Mouse (Mus musculus) embryonic facial prominence, embryonic 13.5 days (tissue): ENCODE data around the gene Ubash3b. TPM values are rescaled to one million over a fixed set of nuclear protein-coding genes. Genes with fewer than 3 reads are reported as not detected.

ENCODE experiments used
- ATAC-seq: fragments of 200-750 bp; cut with Nextera tagmentation; 2 replicates; pipeline ENCODE4 v1.8.0; 2017; ENCODE audit warnings: low read depth; ENCODE audit not compliant: insufficient number of reproducible peaks, insufficient read depth, low FRiP score, low TSS enrichment
- H3K27ac ChIP-seq: fragments of 300-500 bp; sonication (generic); 2 replicates; pipeline ENCODE4 v1.5.1; 2015; ENCODE audit warnings: moderate library complexity, mild to moderate bottlenecking, inconsistent platforms
- H3K27me3 ChIP-seq: fragments of 300-500 bp; sonication (generic); 2 replicates; pipeline ENCODE4 v1.6.1; 2015; ENCODE audit warnings: mild to moderate bottlenecking, inconsistent platforms
- H3K36me3 ChIP-seq: fragments of 300-500 bp; sonication (generic); 2 replicates; pipeline ENCODE4 v1.6.1; 2015; ENCODE audit warnings: mild to moderate bottlenecking, inconsistent platforms
- H3K4me1 ChIP-seq: fragments of 300-500 bp; sonication (generic); 2 replicates; pipeline ENCODE4 v1.6.1; 2015; ENCODE audit warnings: inconsistent platforms
- H3K4me2 ChIP-seq: fragments of 300-500 bp; sonication (generic); 2 replicates; pipeline ENCODE4 v1.6.1; 2015; ENCODE audit warnings: moderate library complexity, mild to moderate bottlenecking, inconsistent platforms
- H3K4me3 ChIP-seq: fragments of 300-500 bp; sonication (generic); 2 replicates; pipeline ENCODE4 v1.5.1; 2015; ENCODE audit warnings: mild to moderate bottlenecking, inconsistent platforms
- H3K9ac ChIP-seq: fragments of 300-500 bp; sonication (generic); 2 replicates; pipeline ENCODE4 v1.6.1; 2015; ENCODE audit warnings: mild to moderate bottlenecking, inconsistent platforms
- H3K9me3 ChIP-seq: fragments of 300-500 bp; sonication (generic); 2 replicates; pipeline ENCODE4 v1.6.1; 2016; ENCODE audit warnings: inconsistent platforms
- WGBS: fragments of 180-500 bp; shearing (Covaris S2); methylation state at CpG from one replicate; pipeline ENCODE4 v1.1.7; 2015; ENCODE audit warnings: mixed read lengths; 5-methylcytosine and 5-hydroxymethylcytosine counted together
- polyA plus RNA-seq: library from polyadenylated mRNA; unstranded; fragments of >200 nt; fragmentation: Nextera tagmentation; extraction: Ambion mirVana; gene quantifications from 2 replicates; pipeline ENCODE4 v1.2.1, GENCODE M21; 2015

Gene Ubash3b
- polyA plus RNA-seq, 1 experiment from 2014 or later = 7.8 TPM

GRCm38 (mm10) chr9:41043641-41044040, 117.9 kb downstream of the Ubash3b start:
- ATAC-seq = no peak
- Histone ChIP-seq H3K4me2 (no peak overlapping the region), H3K4me1 (peaks cover 7% of the 10 kb centered on the region; the same call in 1 of the 2 replicates), H3K9me3 (no peaks in the 10 kb centered on the region), H3K27ac (no peak overlapping the region), H3K9ac (no peak overlapping the region), H3K27me3 (no peaks in the 10 kb centered on the region), H3K4me3 (no peak overlapping the region), H3K36me3 (no peaks in the 10 kb centered on the region)
- 84% methylated on average over 5 of the region's 5 CpGs for WGBS

- ATAC-seq = no peak
- 78% methylated on average over 3 of the region's 3 CpGs for WGBS
- no peaks in the 10 kb centered on the region for H3K27me3 ChIP-seq
Observed at GRCm38 (mm10) chr9:41041404-41041803, 120.1 kb downstream of the Ubash3b start.

GRCm38 (mm10) chr9:41038150-41038664, 123.3 kb downstream of the Ubash3b start:
- 36% methylated on average over 9 of the region's 9 CpGs for WGBS
- Histone ChIP-seq H3K9ac (no peak overlapping the region), H3K27ac (peak overlapping the region; percentile 82), H3K4me3 (no peak overlapping the region), H3K4me1 (peaks cover 12% of the 10 kb centered on the region), H3K9me3 (no peaks in the 10 kb centered on the region), H3K4me2 (no peak overlapping the region), H3K36me3 (no peaks in the 10 kb centered on the region), H3K27me3 (no peaks in the 10 kb centered on the region)
- ATAC-seq = 0 out of 2 replicates have a peak, but pooled peaks have one; percentile 10

More at GRCm38 (mm10) chr9:41041404-41041803, 120.1 kb downstream of the Ubash3b start:
- Histone ChIP-seq H3K36me3 (no peaks in the 10 kb centered on the region), H3K4me1 (peaks cover 16% of the 10 kb centered on the region), H3K4me3 (no peak overlapping the region), H3K27ac (no peak overlapping the region), H3K4me2 (no peak overlapping the region), H3K9me3 (no peaks in the 10 kb centered on the region), H3K9ac (no peak overlapping the region)

- H3K4me3 ChIP-seq = no peak overlapping the region
- 16% methylated on average over 18 of the region's 18 CpGs for WGBS
- H3K4me2 ChIP-seq = peak overlapping the region; percentile 30
- H3K36me3 ChIP-seq = no peaks in the 10 kb centered on the region
- H3K9me3 ChIP-seq = no peaks in the 10 kb centered on the region
- no peaks in the 10 kb centered on the region for H3K27me3 ChIP-seq
- peak overlapping the region; percentile 6; the same call in 1 of the 2 replicates for H3K9ac ChIP-seq
- peak overlapping the region; percentile 66 for H3K27ac ChIP-seq
- H3K4me1 ChIP-seq = peaks cover 18% of the 10 kb centered on the region
- ATAC-seq = no peak
Observed at GRCm38 (mm10) chr9:41031590-41032489, 129.7 kb downstream of the Ubash3b start.

- no peak overlapping the region for H3K4me2 ChIP-seq
- H3K9ac ChIP-seq = no peak overlapping the region
- no peak overlapping the region for H3K27ac ChIP-seq
- H3K9me3 ChIP-seq = no peaks in the 10 kb centered on the region
- WGBS = 76% methylated on average over 6 of the region's 6 CpGs
- H3K27me3 ChIP-seq = no peaks in the 10 kb centered on the region
- no peak for ATAC-seq
- H3K36me3 ChIP-seq = no peaks in the 10 kb centered on the region
- peaks cover 18% of the 10 kb centered on the region for H3K4me1 ChIP-seq
- no peak overlapping the region for H3K4me3 ChIP-seq
Observed at GRCm38 (mm10) chr9:41029827-41030226, 131.7 kb downstream of the Ubash3b start.

GRCm38 (mm10) chr9:41028470-41028869, 133.0 kb downstream of the Ubash3b start:
- no peaks in the 10 kb centered on the region for H3K9me3 ChIP-seq
- 49% methylated on average over 5 of the region's 5 CpGs for WGBS
- ATAC-seq = no peak

GRCm38 (mm10) chr9:41021690-41022089, 139.8 kb downstream of the Ubash3b start:
- no peaks in the 10 kb centered on the region for H3K9me3 ChIP-seq
- WGBS = 69% methylated on average over 3 of the region's 3 CpGs
- H3K4me1 ChIP-seq = no peaks in the 10 kb centered on the region
- no peak overlapping the region for H3K4me3 ChIP-seq
- H3K9ac ChIP-seq = no peak overlapping the region
- no peak for ATAC-seq
- H3K4me2 ChIP-seq = no peak overlapping the region
- no peaks in the 10 kb centered on the region for H3K27me3 ChIP-seq
- H3K27ac ChIP-seq = no peak overlapping the region
- peaks cover 6% of the 10 kb centered on the region; the same call in 1 of the 2 replicates for H3K36me3 ChIP-seq

More at GRCm38 (mm10) chr9:41028470-41028869, 133.0 kb downstream of the Ubash3b start:
- Histone ChIP-seq H3K27me3 (no peaks in the 10 kb centered on the region), H3K36me3 (no peaks in the 10 kb centered on the region), H3K4me1 (peaks cover 18% of the 10 kb centered on the region), H3K4me3 (no peak overlapping the region), H3K9ac (no peak overlapping the region), H3K27ac (no peak overlapping the region), H3K4me2 (no peak overlapping the region)

GRCm38 (mm10) chr9:41020486-41020885, 141.0 kb downstream of the Ubash3b start:
- H3K4me1 ChIP-seq = no peaks in the 10 kb centered on the region
- H3K27me3 ChIP-seq = no peaks in the 10 kb centered on the region
- H3K9ac ChIP-seq = no peak overlapping the region
- H3K4me3 ChIP-seq = no peak overlapping the region
- no peaks in the 10 kb centered on the region for H3K9me3 ChIP-seq
- no peak overlapping the region for H3K27ac ChIP-seq
- peaks cover 6% of the 10 kb centered on the region; the same call in 1 of the 2 replicates for H3K36me3 ChIP-seq
- no peak overlapping the region for H3K4me2 ChIP-seq
- no peak for ATAC-seq
- 84% methylated on average over 3 of the region's 3 CpGs for WGBS

GRCm38 (mm10) chr9:41014512-41014911, 147.0 kb downstream of the Ubash3b start:
- H3K9ac ChIP-seq = no peak overlapping the region
- H3K36me3 ChIP-seq = no peaks in the 10 kb centered on the region
- 35% methylated on average over 4 of the region's 4 CpGs for WGBS
- H3K4me3 ChIP-seq = no peak overlapping the region
- ATAC-seq = no peak
- 0 out of 2 replicates have a peak, but pooled peaks cover 4% of the 10 kb centered on the region for H3K4me1 ChIP-seq
- no peaks in the 10 kb centered on the region for H3K27me3 ChIP-seq
- H3K9me3 ChIP-seq = no peaks in the 10 kb centered on the region
- no peak overlapping the region for H3K27ac ChIP-seq
- H3K4me2 ChIP-seq = no peak overlapping the region

- no peak for ATAC-seq
- Histone ChIP-seq H3K4me3 (no peak overlapping the region), H3K9ac (no peak overlapping the region), H3K27ac (no peak overlapping the region), H3K4me2 (no peak overlapping the region), H3K27me3 (no peaks in the 10 kb centered on the region), H3K4me1 (0 out of 2 replicates have a peak, but pooled peaks cover 4% of the 10 kb centered on the region), H3K9me3 (no peaks in the 10 kb centered on the region), H3K36me3 (no peaks in the 10 kb centered on the region)
- 86% methylated on average over 5 of the region's 5 CpGs for WGBS
Observed at GRCm38 (mm10) chr9:41012456-41012855, 149.0 kb downstream of the Ubash3b start.

- H3K27me3 ChIP-seq = no peaks in the 10 kb centered on the region
- H3K27ac ChIP-seq = no peak overlapping the region
- 0 out of 2 replicates have a peak, but pooled peaks cover 4% of the 10 kb centered on the region for H3K4me1 ChIP-seq
- H3K36me3 ChIP-seq = no peaks in the 10 kb centered on the region
- no peak for ATAC-seq
- 65% methylated on average over 13 of the region's 13 CpGs for WGBS
- no peaks in the 10 kb centered on the region for H3K9me3 ChIP-seq
- no peak overlapping the region for H3K4me3 ChIP-seq
- no peak overlapping the region for H3K4me2 ChIP-seq
- no peak overlapping the region for H3K9ac ChIP-seq
Observed at GRCm38 (mm10) chr9:41011512-41012436, 149.7 kb downstream of the Ubash3b start.
